Mouse (Mus musculus) right cerebral cortex, postnatal 10 days (tissue): ENCODE data around the gene Cenpm.

ENCODE experiments used
- DNase-seq, 2 experiments: peaks; one replicate each; pipeline ENCODE4 v3.0.0; 2021; ENCODE audit warnings: low spot score in 2 of 2

Gene Cenpm

GRCm38 (mm10) chr15:82243742-82244114 lies 820 bp downstream of the Cenpm start:
- DNase-seq, result no peak

DNA sequence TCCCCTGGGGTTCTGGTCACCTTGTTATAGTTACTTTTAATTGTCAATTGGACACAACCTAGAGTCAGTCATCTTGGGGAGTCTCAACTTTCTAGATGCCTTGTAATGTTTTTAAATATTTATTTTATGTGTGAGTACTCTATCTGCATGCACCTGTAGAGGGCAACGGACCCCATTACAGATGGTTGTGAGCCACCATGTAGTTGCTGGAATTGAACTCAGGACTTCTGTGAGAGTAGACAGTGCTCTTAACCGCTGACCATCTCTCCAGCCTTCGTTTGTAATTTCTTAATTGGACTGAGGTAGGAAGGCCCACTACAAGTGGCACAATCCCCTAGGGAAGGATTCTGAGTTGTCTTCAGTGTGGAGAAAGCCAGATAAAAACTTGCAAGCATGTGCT lies 1.2 kb downstream of the Cenpm start:
- DNase-seq, result no peak

- peak; percentile 81 to 87 for DNase-seq
These were observed 8.0 kb downstream of the Cenpm start for GRCm38 (mm10) chr15:82236565-82236964.

- DNase-seq, result no peak
These were observed 8.9 kb downstream of the Cenpm start for GRCm38 (mm10) chr15:82235661-82236060.

- DNase-seq, result no peak
These were observed 11.9 kb downstream of the Cenpm start for GRCm38 (mm10) chr15:82232651-82233050.

DNA sequence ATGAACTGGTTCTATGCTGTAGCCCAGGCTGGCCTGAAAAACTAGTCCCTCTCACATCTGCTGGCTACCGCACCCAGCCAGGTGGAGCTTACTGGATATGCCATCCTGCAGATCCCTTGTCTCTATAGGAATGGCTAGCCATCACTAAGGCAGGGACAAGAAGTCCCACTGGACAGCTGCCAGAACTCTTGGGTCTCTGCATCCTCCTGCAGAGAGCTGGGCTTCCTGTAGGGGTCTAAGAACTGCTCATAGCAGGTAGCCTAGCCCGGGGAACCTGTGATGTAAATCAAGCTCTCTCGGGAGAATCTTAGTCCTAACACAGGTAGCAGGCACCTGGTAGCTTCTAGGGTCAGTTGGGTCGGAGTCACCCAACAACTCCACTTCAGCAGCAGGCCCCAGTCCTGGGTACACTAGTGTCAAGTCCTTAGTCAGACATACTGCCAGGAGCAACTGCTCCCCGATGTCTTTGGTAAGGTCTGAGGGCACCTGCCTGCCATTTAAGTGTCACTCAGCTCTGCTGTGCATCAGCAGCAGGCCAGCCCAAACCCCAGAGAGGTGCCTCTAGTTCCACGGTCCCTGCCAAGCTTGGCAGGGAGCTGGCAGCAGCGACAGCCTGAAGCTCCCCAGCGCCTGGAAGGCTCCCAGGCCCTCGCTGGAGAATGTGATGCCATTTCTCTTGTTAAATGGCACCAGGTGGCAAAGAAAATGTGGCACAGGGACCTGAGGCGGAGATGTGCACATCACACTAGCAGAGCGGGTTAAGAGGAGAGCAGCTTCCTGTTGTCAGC lies 12.8 kb downstream of the Cenpm start:
- DNase-seq, result peak; percentile 73

- no peak for DNase-seq
These were observed 13.4 kb downstream of the Cenpm start for GRCm38 (mm10) chr15:82231100-82231499.

DNA sequence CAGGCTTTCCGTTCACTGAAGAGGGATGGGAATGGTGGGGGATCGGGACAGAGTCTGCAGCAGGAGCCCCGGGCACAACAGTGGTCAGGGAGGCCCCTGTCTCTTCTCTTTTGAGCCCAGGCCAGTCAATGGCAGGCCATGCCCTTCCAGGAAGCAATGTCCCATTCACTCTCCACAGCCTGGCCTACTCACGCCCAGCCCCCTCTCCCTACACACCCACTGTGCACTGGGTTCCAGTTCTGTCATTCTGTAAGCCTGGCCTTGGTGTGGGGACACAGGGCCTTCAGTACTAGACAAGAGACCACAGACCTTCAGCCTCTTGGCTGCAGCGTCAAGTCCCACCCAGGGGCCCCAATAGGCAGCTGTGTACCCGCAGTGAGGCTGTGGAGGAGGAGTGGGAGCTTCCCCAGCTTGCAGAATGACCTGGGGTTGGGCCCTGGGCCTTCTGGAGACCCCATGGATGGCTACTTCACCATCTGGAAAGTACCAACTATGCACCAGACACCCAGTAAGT lies 14.4 kb downstream of the Cenpm start:
- DNase-seq, result no peak

GRCm38 (mm10) chr15:82229542-82230045 lies 15.0 kb downstream of the Cenpm start:
- DNase-seq, result no peak

- no peak for DNase-seq
These were observed 18.8 kb downstream of the Cenpm start for GRCm38 (mm10) chr15:82225769-82226168.

GRCm38 (mm10) chr15:82224602-82225215 lies 19.8 kb downstream of the Cenpm start:
- no peak for DNase-seq

- peak in 1 of 2 experiments; percentile 57 for DNase-seq
These were observed 20.6 kb downstream of the Cenpm start, which contains the start of gene Tnfrsf13c for GRCm38 (mm10) chr15:82223657-82224601. TSS of gene Tnfrsf13c (minus strand) at chr15:82224369.

GRCm38 (mm10) chr15:82223251-82223650 lies 21.3 kb downstream of the Cenpm start:
- DNase-seq, result no peak

DNA sequence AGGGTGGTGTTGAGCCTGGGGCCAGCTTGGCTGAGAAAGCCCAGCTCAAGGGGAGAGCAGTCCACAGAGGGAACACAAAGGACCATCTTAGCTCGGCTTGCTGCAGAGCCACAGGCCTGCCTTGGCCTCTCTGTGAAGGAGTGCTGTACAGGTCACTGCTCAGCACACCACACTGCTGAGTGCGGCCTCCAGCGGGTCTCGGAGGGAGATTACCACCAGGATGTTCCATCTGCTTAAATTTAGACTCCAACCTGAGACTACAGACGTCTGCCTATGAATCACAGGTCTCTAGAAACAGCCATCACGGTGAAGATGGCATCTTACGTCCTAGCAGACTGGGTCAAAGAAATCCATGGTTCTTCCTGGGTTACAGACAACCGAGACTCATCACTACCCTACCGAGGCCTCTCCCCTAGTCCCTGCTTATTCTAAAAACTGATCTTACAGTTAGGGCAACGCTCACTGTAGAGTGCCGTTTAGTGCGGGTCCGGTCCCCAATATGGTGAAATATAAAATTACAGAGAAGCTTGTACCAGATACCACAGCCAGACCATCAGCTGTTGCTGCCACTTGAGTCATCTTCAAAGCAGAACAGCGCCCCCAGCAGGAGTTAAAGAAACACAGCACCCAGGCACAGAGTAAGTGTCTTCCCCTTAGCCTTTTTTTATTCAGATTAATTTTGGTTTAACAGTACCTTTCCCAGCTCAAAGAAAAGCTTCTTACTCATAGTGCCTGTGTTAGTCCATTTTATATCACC lies 23.3 kb downstream of the Cenpm start:
- no peak for DNase-seq

DNA sequence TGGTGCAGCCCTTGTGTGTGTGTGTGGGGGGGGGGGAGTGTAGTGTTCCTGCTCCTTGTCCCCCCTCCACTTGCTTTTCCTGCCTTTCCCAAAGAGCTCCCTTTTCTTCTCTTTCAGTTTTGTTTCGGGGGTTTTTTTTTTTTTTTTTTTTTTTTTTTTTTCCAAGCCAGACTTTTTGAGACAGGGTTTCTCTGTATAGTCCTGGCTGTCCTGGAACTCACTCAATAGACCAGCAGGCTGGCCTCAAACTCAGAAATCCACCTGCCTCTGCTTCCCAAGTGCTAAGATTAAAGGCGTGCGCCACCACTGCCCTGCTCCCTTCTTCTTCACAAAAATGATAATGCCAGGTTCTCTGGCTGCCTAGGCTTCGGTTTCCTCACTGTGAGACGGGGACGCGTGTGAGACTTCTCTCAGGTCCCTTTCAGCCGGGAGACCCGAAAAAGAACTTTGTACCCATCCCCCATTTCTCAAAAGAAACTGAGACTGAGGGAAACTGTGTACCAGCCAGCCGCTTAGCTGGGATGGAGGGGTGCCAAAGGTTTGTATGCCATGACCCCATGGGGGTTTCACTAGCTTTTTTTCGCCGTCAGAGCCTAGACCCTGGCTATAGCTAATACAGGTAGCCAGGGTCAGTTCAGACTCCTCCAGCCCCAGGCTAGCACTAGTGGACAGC lies 24.4 kb downstream of the Cenpm start:
- no peak for DNase-seq

DNA sequence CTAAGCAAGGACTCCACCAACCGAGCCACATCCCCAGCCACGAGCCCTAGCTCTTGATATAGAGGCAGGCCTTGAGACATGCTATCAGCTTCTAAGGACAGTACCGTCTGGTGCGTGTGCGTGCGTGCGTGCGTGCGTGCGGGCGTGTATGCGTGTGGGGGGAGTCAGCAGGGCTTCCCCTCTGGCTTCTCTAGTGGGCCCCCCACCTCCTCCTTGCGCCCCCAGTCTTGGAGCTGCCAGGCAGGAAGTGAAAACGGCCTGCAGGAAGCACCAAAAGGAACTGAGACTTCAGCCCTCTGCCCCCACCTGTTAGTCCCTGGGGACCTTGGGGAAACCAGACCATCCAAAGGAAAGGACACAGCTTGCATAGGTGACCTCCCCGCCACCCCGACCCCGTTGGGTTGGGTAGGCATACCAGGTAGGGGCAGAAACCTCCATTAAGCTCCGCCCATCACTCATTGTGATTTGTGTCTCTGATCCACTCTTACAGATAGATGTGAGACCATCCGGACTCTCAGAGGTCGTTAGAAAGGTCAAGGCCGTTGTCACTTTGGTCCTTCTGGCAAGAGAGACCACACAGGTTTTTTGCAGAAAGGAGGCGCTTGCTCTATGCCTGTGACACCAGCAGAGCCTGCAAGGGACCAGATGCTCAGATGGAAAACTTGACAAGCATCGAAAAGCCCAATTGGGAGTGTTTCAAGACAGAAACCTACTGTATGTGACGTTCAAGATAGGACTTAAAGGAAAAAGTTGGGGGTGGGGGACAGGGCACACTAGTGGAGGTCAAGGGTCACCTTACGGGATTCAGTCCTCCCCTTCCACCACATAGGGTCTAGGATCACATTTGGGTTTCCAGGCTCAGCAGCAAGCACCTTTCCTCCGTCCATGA lies 25.5 kb downstream of the Cenpm start:
- no peak for DNase-seq

- DNase-seq, result no peak
These were observed 26.6 kb downstream of the Cenpm start for GRCm38 (mm10) chr15:82217980-82218379.

GRCm38 (mm10) chr15:82217039-82217438 lies 27.5 kb downstream of the Cenpm start:
- DNase-seq, result no peak

DNA sequence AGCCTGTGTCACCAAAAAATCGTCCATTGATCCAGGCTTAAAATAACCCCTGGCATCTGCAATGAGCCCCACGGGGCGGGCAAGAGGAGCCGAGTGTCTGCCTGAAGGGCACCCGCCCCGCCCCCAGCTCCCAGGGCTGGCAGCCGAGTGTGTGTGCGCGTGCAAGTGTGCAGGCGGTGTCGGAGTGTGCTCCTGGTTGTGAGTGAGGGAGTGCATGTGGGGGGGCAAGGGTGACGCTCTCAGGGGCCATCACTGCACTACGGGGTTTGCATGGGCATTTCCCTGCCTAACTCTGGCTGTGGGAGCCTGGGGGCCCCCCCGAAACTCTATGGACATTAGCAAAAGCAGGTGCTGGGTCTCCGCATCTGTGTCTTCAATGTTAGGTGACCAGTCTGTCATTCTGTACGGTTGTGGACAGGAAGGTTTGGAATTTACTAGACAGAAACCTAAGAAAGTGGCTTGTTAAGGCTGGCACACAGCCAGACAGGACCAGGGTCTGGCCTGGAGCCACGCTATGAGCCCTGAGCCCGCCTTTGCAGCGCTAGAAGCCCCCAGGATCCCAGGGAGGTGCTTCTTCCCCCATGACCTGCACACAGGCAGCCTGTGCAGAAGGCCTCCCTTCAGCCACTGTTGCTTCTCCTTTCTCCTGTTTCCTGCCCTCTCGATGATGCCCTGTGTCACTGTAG lies 28.3 kb downstream of the Cenpm start:
- no peak for DNase-seq
